Mouse (Mus musculus) naive thymus-derived CD4-positive, alpha-beta T cell, adult 2 months (primary cell): ENCODE data around the gene Aup1.
A peak's percentile ranks its signal among the peaks of the same experiment; 100 is the strongest.

Source experiments
- DNase-seq: peaks from one replicate; pipeline ENCODE4 v3.0.0-alpha.2; 2011; ENCODE audit warnings: low read depth

Gene Aup1

GRCm38 (mm10) chr6:83054074-83054851 lies at the start of gene Aup1:
Gene Aup1, plus strand, starts transcription at chr6:83054521.
- DNase-seq, result peak; percentile 98

DNA sequence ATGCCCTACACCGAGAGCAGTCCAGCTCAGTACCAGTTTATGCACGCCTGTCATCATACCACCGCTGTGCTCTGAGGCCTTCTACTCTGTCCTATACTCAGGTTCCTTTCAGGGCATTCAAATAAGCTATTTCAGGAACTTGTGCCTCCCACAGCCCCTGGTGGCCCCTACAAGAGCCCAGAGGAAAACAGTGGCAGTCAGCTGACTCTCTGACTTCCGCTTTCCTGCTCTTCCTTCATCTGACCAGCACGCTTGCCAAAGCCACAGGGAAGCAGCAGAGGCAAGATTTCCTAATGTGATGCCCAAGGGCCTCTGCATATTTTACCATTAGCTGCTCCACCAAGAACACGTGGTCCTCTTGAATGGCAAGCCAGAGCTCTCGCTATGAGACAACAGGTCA lies 49.4 kb upstream of the Aup1 start:
- DNase-seq, result no peak

- DNase-seq, result no peak
Observed at GRCm38 (mm10) chr6:83005444-83006011, 48.8 kb upstream of the Aup1 start.

DNA sequence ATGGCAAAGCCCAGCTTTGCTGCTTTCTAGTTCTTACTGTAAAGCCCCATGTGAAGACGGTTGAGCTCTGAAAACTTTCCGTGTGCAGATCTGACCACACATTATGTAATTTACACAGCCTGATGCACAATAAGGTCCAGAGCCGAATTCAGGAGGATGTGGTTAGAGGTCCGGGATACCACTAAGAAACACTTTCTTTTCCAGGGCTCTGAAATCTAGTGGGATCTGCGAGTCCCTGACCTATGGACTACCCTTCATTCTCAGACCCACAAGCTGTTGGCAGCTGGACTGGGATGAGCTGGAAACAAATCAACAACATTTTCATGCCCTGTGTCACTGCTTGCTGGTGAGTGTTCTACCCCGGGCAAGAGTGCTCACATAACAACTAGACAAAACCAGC lies 48.2 kb upstream of the Aup1 start:
- no peak for DNase-seq

- no peak for DNase-seq
Observed at GRCm38 (mm10) chr6:83008659-83009058, 45.7 kb upstream of the Aup1 start.

- DNase-seq, result peak; percentile 52
Observed at GRCm38 (mm10) chr6:83010010-83010409, 44.3 kb upstream of the Aup1 start.

DNA sequence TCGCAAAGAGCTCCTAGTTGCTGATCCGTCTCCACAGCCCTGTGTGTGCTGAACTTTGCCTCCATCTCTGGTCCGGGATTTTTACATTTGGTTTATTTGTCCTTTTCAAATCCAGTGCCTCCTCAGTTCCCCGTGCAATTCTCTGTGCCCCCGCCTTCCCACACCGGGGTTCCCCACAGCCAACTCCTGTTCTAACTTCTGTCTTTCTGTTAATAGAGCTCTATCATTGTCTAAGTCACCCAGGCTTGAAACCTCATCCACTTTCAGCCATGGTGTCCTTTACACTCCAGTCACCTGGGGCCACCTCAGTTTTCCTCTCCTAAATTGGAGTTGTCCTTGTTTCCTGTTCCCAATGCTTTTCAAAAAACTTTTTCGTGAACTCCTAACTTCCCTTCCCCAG lies 43.1 kb upstream of the Aup1 start:
- DNase-seq, result no peak

GRCm38 (mm10) chr6:83011756-83012155 lies 42.6 kb upstream of the Aup1 start:
- no peak for DNase-seq

DNA sequence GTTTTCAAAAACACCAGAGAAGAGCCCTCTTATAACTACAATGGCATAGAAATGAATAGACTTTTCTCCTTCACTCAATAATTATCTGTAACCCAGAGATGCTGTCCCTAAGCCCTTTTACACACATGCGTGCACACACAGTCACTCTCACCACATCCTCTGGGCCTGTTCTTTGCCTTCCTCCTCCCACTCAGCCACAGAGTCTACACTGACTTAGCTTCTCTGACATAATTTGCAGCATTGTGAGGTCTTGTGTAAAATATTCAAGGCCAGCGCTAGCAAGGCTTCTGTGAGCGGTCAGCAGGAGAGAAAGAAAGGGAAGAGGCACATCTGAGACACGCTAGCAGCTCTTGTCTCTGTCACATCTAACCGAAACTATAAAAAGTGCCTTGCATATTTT lies 40.9 kb upstream of the Aup1 start:
- peak; percentile 56 for DNase-seq

GRCm38 (mm10) chr6:83014482-83015466 lies 39.5 kb upstream of the Aup1 start:
- DNase-seq, result no peak

DNA sequence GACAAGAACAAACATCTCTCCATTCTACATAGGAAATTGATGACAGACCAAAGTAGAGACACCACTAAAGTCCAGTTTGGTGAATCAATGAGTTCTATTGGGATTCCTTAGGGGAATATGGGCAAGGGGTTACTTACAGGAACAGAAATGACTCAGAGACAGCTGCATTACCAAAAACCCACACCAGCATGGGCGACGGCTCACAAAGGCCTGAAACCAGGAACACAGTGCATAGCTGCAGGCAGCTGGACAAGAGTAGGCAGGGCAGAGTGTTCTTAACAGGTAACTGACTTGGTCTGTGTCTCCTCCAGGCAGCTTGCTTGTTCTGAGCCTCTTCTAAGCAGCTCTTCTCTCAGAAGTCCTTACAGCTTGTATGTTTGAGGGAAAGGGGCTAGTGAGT lies 38.6 kb upstream of the Aup1 start:
- no peak for DNase-seq

- no peak for DNase-seq
Observed at GRCm38 (mm10) chr6:83017190-83017589, 37.1 kb upstream of the Aup1 start.

DNA sequence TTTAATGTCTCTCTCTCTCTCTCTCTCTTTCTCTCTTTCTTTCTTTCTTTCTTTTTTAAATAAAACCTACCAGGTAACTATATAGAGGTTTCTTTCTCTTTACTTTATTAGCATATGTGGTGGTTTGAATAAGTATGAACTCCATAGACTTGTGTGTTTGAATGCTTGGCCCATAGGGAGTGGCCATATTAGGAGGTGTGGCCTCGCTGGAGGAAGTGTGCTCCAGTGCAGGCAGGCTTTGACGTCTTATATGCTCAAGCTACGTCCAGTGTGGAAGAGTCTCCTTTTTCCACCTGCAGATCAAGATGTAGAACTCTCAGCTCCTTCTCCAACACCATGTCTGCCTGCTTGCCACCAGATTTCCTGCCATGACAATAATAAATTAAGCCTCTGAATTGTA lies 35.3 kb upstream of the Aup1 start:
- DNase-seq, result no peak

DNA sequence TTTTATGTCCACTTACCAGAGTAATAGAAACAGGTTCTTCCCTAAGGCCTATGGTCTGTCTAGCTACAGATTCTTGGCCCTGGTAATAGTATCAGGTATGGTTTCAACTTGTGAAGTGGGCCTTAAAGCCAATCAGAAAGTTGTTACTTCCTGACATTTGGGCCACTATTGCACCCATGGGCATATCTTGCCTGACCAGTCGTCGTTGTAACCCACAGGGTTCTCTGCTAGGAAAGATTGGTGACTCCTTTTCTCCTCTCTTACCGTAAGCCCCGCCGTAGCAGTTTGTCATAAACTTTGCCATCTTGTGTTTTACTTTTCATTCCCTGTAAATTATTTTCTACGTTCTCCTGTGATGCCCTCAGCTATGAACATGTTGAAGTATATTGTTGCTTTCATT lies 34.2 kb upstream of the Aup1 start:
- DNase-seq, result no peak

GRCm38 (mm10) chr6:83020836-83021593 lies 33.3 kb upstream of the Aup1 start:
- no peak for DNase-seq

DNA sequence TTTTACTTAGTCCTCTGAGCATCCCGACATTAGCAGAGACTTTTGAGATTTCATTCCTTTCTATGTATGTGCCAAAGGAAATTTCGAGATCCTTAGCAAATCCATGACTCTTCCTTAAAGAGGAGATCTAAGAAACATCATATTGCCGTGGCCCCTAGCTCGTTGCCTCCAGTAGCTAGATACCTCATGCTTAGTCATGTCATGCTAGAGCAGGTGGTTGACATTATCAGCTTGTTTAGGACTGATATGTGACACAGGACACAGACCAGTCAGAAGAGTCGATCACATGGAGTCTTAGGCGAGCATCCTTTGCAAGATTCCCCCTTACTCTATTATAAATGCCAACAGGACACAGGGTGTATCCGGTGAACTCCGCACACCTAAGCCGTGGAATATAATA lies 31.3 kb upstream of the Aup1 start:
- DNase-seq, result no peak

DNA sequence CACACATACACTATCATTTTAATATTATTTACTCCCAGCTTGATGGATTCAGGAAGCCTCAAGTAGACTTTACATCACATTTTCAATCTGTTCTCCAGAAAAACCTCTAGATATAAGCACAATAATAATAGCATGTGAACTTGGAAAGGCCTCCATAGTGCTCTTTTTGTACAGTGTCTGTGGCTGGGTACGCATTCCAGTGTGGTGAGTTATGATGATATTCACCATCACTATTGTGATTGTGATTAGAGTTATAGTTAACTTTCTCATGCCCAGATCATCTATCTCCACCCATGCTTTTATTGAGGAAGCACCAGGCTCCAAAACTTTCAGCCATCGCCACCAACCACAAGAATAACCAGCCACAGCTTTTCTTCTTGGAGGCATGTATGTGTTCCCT lies 30.5 kb upstream of the Aup1 start:
- no peak for DNase-seq

DNA sequence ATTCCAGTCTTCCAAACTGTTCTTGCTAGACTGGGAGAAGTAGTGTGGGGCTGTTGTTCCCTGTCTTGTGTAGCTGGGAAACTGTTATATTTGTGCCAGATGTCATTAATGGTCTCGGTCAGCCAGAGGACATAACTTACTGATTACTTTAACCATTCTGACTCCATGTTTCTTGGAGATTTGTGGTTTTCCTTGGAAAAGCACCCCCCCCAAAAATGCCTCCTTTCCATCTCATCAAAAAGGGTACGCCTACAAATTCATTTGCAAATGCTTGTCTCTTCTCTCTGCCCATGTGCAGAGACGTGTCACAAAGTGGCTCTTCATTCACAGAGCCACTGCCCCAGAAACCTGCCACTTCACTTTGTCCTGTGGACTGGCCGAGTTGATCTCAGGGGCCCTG lies 29.9 kb upstream of the Aup1 start:
- DNase-seq, result no peak

- DNase-seq, result no peak
Observed at GRCm38 (mm10) chr6:83025221-83025620, 29.1 kb upstream of the Aup1 start.

DNA sequence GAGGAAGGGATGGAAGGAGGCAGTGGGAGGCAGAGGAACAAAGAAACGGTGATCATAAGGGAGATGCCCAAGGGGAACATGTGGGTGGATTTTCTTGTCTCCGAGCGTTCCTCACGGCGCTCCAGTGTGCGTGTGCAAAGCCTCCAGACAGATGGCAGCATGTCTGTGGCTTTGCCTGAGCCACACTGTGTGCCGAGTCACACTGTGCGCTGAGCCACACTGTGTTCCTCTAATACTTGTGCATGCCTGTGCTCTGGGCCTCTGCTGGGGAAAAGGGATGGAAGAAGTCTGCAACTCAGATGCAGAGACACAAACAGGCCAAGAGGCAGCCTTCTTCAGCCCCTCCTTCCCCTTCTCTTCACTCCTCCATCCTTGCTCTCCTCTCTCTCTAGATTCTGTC lies 27.0 kb upstream of the Aup1 start:
- no peak for DNase-seq

- no peak for DNase-seq
Observed at GRCm38 (mm10) chr6:83027706-83028105, 26.6 kb upstream of the Aup1 start.

DNA sequence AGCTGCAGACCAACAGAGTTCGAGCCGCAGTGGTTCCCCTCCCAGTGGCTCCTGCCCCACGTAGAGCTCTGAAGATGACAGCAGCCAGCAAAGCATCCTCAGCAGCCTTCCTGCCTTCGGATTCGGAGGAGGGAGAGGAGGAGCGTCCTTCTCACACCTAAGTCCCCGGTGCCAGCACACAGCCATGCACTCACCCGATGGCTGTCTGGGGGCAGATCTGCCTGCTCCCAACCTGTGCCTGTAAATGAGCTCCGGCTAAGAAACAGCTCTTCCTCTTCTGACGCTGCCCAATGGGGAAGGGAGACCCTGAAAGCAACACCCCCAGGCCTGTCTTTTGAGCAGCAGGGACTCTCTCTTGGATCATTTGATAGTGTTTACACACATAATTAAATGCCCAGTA lies 24.5 kb upstream of the Aup1 start:
- DNase-seq, result no peak
